Mouse (Mus musculus): ENCODE results near the gene Cd22. TPM values are rescaled to one million over a fixed set of nuclear protein-coding genes. Genes with fewer than 3 reads are reported as not detected.
"Not testable (repeated sequence)": the region's sequence is repeated elsewhere in the genome, so short reads cannot be mapped to it uniquely, and the experiment has no call there.

The Cd22 gene
- polyA plus RNA-seq, 1 experiment from 2014 or later, result 0.59 TPM

DNA sequence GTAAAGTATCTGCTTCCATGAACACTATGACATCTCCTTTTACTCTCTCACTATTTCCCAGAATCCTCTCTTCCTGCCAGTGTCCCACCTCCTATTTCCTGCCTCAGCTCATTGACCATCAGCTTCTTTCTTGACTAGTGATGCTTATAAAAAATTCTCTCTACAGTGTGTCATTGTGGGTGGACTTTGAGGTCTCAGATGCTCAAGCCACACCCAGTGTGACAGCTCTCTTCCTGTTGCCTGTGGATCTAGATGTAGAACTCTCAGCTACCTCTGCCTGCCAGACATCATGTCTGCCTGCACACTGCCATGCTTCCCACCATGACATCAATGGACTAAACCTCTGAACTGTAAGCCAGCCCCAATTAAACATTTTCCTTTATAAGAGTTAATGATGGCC, 42.9 kb downstream of the Cd22 start:
- Histone ChIP-seq H3K36me3 (no peaks in the 10 kb centered on the region), H3K9ac (no peak overlapping the region), H3K9me3 (no peaks in the 10 kb centered on the region), H3K4me2 (replicated peaks) (no peak overlapping the region), H3K27me3 (replicated peaks) (no peaks in the 10 kb centered on the region), H3K27ac (no peak overlapping the region), H3K4me1 (replicated peaks) (0 out of 2 replicates have a peak, but pooled peaks cover 3% of the 10 kb centered on the region), H3K4me3 (replicated peaks) (no peak overlapping the region)
- ATAC-seq, result no peak

DNA sequence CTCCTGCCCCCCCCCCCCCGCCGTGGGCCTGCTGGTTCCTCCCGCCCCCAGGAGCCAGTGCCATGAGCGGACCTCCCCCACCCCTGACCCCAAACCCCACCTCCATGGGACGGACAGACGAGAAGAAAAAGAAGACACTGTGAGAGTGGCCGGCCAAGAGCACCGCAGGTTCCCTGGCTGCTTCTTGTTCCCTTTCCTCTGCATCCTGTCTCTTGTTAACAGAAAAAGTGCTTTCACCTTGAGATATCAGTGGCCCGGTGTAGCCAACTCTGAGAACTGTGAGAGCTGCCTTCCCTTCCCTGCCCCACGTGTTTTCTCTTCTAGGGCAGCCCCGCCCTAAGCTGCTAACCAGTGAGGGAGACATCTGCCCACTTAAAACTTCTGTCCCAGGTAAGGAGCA, 47.5 kb downstream of the Cd22 start:
- H3K27ac ChIP-seq; ATAC-seq; H3K4me2 ChIP-seq (replicated peaks); H3K4me3 ChIP-seq (replicated peaks); H3K4me1 ChIP-seq (replicated peaks); H3K27me3 ChIP-seq (replicated peaks); H3K9me3 ChIP-seq; H3K36me3 ChIP-seq; H3K9ac ChIP-seq: not testable (repeated sequence)
- 47% methylated on average over 8 of the region's 11 CpGs for WGBS

GRCm38 (mm10) chr7:30832261-30832660, 47.9 kb downstream of the Cd22 start:
- H3K4me2 ChIP-seq (replicated peaks), result no peak overlapping the region
- no peak overlapping the region for H3K4me3 ChIP-seq (replicated peaks)
- no peaks in the 10 kb centered on the region for H3K36me3 ChIP-seq
- no peaks in the 10 kb centered on the region for H3K27me3 ChIP-seq (replicated peaks)
- no peak overlapping the region for H3K9ac ChIP-seq
- H3K4me1 ChIP-seq (replicated peaks), result no peaks in the 10 kb centered on the region
- H3K9me3 ChIP-seq, result no peaks in the 10 kb centered on the region
- no peak overlapping the region for H3K27ac ChIP-seq
- no peak for ATAC-seq
- 67% methylated on average over 17 of the region's 17 CpGs for WGBS

DNA sequence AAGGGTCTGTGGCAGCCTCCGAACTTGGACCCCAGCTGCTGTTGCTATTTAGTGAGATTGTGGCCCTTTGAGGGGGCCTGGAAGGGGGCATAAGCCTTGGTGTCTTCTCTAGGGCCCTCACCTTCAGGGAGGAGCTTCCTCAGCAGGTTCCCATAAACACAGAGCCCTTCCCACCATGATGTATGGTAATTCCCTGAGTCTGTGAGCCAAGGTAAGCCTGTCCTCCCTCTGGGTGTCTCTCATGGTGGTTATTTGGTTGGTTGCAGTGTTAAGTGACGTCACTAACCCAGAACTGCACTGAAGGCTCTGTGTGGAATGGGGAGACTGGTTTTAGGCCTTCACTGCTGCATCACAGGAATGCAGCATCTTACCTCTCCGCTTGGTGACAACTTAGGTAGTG, 50.7 kb downstream of the Cd22 start:
- no peaks in the 10 kb centered on the region for H3K9me3 ChIP-seq
- no peak overlapping the region for H3K4me3 ChIP-seq (replicated peaks)
- ATAC-seq, result no peak
- no peaks in the 10 kb centered on the region for H3K27me3 ChIP-seq (replicated peaks)
- no peak overlapping the region for H3K27ac ChIP-seq
- no peak overlapping the region for H3K9ac ChIP-seq
- no peak overlapping the region for H3K4me2 ChIP-seq (replicated peaks)
- no peaks in the 10 kb centered on the region for H3K36me3 ChIP-seq
- H3K4me1 ChIP-seq (replicated peaks), result no peaks in the 10 kb centered on the region
- WGBS, result 81% methylated on average over 3 of the region's 3 CpGs

GRCm38 (mm10) chr7:30828871-30829270, 51.3 kb downstream of the Cd22 start:
- H3K4me3 ChIP-seq (replicated peaks); H3K27me3 ChIP-seq (replicated peaks); H3K4me1 ChIP-seq (replicated peaks); H3K9ac ChIP-seq; ATAC-seq; H3K36me3 ChIP-seq; H3K4me2 ChIP-seq (replicated peaks); H3K9me3 ChIP-seq; H3K27ac ChIP-seq: not testable (repeated sequence)

- Histone ChIP-seq H3K9ac (no peak overlapping the region), H3K4me1 (replicated peaks) (no peaks in the 10 kb centered on the region), H3K27me3 (replicated peaks) (no peaks in the 10 kb centered on the region), H3K4me3 (replicated peaks) (no peak overlapping the region), H3K27ac (no peak overlapping the region), H3K4me2 (replicated peaks) (no peak overlapping the region), H3K36me3 (no peaks in the 10 kb centered on the region), H3K9me3 (no peaks in the 10 kb centered on the region)
- 89% methylated on average over 10 of the region's 10 CpGs for WGBS
- ATAC-seq, result no peak
Observed at GRCm38 (mm10) chr7:30826660-30827059, 53.5 kb downstream of the Cd22 start.

- no peak overlapping the region for H3K4me3 ChIP-seq (replicated peaks)
- no peak overlapping the region for H3K27ac ChIP-seq
- no peaks in the 10 kb centered on the region for H3K36me3 ChIP-seq
- ATAC-seq, result no peak
- H3K27me3 ChIP-seq (replicated peaks), result no peaks in the 10 kb centered on the region
- 79% methylated on average over 3 of the region's 3 CpGs for WGBS
- H3K9me3 ChIP-seq, result no peaks in the 10 kb centered on the region
- no peak overlapping the region for H3K4me2 ChIP-seq (replicated peaks)
- 0 out of 2 replicates have a peak, but pooled peaks cover 3% of the 10 kb centered on the region for H3K4me1 ChIP-seq (replicated peaks)
- no peak overlapping the region for H3K9ac ChIP-seq
Observed at GRCm38 (mm10) chr7:30824306-30824705, 55.8 kb downstream of the Cd22 start.

- H3K36me3 ChIP-seq, result no peaks in the 10 kb centered on the region
- no peaks in the 10 kb centered on the region for H3K9me3 ChIP-seq
- no peak within 1 kb of the TSS for H3K4me2 ChIP-seq (replicated peaks)
- ATAC-seq, result peak; percentile 29
- 82% methylated on average over 18 of the region's 18 CpGs for WGBS
- no peak within 1 kb of the TSS for H3K4me3 ChIP-seq (replicated peaks)
- H3K9ac ChIP-seq, result no peak within 1 kb of the TSS
- no peak within 1 kb of the TSS for H3K27ac ChIP-seq
- H3K27me3 ChIP-seq (replicated peaks), result no peaks in the 10 kb centered on the region
- H3K4me1 ChIP-seq (replicated peaks), result 0 out of 2 replicates have a peak, but pooled peaks cover 3% of the 10 kb centered on the region
Observed at GRCm38 (mm10) chr7:30823675-30824074, 56.5 kb downstream of the Cd22 start, which contains the start of gene Ffar2. TSS of gene Ffar2 (minus strand) at chr7:30823775.

DNA sequence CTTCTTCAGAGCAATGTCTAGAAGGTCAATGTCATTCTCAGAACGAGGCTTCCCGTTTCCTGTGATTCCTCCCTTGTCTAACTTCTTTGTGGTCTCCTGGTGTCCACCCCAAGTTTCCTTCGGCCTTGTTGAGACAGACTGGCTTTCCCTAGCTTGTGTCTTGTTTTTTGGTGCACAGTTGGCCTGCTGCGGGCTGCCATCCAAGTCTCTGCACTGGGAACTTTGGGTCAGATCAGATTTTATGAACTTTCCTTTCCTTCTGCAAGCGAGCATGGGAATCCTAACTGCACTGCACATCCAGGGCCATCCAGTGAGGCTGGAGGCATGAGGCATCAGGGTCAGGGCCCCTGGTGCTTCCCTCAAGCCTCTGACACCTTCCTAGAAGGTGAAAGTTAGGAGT, 58.6 kb downstream of the Cd22 start:
- H3K9ac ChIP-seq, result no peak overlapping the region; the same call in 1 of the 2 replicates

GRCm38 (mm10) chr7:30820854-30821445, 59.2 kb downstream of the Cd22 start:
- Histone ChIP-seq H3K9me3 (no peaks in the 10 kb centered on the region), H3K27ac (no peak overlapping the region), H3K4me1 (replicated peaks) (0 out of 2 replicates have a peak, but pooled peaks cover 3% of the 10 kb centered on the region), H3K4me2 (replicated peaks) (peak overlapping the region; percentile 30), H3K9ac (no peak overlapping the region), H3K27me3 (replicated peaks) (no peaks in the 10 kb centered on the region), H3K36me3 (no peaks in the 10 kb centered on the region), H3K4me3 (replicated peaks) (no peak overlapping the region)
- WGBS, result 44% methylated on average over 7 of the region's 7 CpGs
- ATAC-seq, result no peak

More for the DNA sequence above, 58.6 kb downstream of the Cd22 start:
- no peaks in the 10 kb centered on the region for H3K9me3 ChIP-seq
- peak overlapping the region; percentile 30; the same call in 1 of the 2 replicates for H3K4me2 ChIP-seq (replicated peaks)
- no peak overlapping the region for H3K27ac ChIP-seq
- no peak for ATAC-seq
- 0 out of 2 replicates have a peak, but pooled peaks cover 3% of the 10 kb centered on the region for H3K4me1 ChIP-seq (replicated peaks)
- H3K36me3 ChIP-seq, result no peaks in the 10 kb centered on the region
- no peak overlapping the region for H3K4me3 ChIP-seq (replicated peaks)
- 57% methylated on average over 5 of the region's 5 CpGs for WGBS
- no peaks in the 10 kb centered on the region for H3K27me3 ChIP-seq (replicated peaks)

DNA sequence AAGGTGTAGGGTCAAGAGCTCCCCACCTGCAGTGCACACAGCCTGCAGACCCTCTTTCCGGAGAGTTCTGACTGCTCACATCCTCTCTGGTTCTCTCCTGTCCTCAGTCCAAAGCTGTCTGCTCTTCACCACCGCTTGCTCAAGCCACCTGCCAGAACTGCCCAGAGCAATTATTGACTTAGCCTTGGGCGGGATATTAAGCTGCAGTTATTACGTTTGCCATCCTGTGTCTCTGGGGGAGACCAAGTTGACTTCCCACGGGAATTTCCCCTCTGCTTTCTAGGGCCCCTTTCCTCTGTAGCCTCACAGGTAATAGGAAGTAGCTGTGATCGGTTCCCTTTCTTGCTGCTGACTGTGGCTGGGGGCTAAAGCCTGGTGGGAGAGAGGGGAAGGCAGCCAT, 60.0 kb downstream of the Cd22 start:
- Histone ChIP-seq H3K4me1 (replicated peaks) (0 out of 2 replicates have a peak, but pooled peaks cover 3% of the 10 kb centered on the region), H3K9me3 (no peaks in the 10 kb centered on the region), H3K9ac (no peak overlapping the region), H3K27me3 (replicated peaks) (no peaks in the 10 kb centered on the region), H3K4me3 (replicated peaks) (no peak overlapping the region), H3K4me2 (replicated peaks) (peak overlapping the region; percentile 30), H3K27ac (peak overlapping the region; percentile 32; the same call in 1 of the 2 replicates), H3K36me3 (no peaks in the 10 kb centered on the region)
- WGBS, result 43% methylated on average over 6 of the region's 6 CpGs
- peak; percentile 65 for ATAC-seq

All from intestine, embryonic 15.5 days (tissue).